9 mouse cellular contexts compared by ENCODE assay signal in the genomic region with DNA sequence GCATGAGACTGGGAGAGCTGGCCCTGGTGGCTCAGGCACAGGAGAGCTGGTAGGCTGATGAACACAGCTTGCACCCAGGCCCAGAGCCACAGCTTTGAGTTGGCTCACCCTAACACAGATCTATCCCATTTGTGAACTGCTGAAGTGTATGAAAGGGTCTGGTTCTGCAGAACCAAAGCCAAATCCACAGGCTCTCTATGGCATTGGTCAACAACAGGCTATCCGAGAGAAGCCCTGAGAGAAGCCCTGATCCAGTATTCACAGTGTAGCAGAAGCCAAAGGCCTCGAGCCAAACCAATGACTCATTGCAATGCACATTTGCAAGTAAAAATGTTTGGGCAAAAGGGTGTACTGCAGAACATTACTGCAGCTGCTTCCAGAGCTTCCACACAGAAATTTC. TPM values are rescaled to one million over a fixed set of nuclear protein-coding genes. Genes with fewer than 3 reads are reported as not detected.
A peak's percentile ranks its signal among the peaks of the same experiment; 100 is the strongest.
DNase-seq lines count a peak whose midpoint lies in the region; ATAC-seq lines count a peak whose summit lies in the region.
"Had no signal": no experiment of that assay in that cellular context is flagged by ENCODE, and none has a peak within 500 bp of the region (broad histone marks: within the 10 kb centered on the region; RNA-seq: fewer than 3 reads in every experiment).

No protein-coding gene starts in this region.

- DNase-seq in midbrain, embryonic 14.5 days, result peak; percentile 5
- no peak for DNase-seq in midbrain, embryonic 10.5 days (ENCODE audit: low spot score)
- DNase-seq in cerebellum, adult 8-10 months, result peak; percentile 38
- peak; percentile 48 to 68 for DNase-seq in gastrocnemius, postnatal 36 days
- DNase-seq in layer of hippocampus, postnatal 25 days (ENCODE audit: extremely low spot score in 1 of 2, low spot score in 1 of 2), result peak; percentile 27 to 31
- peak; percentile 75 to 80 for DNase-seq in right cerebral cortex, postnatal 10 days (ENCODE audit: low spot score in 2 of 2)
- DNase-seq in spleen, postnatal 36 days (ENCODE audit: low spot score in 2 of 2), result no peak

- H3K4me3 ChIP-seq in midbrain, embryonic 14.5 days (replicated peaks; ENCODE audit: low read depth, low read length), result no peak overlapping the region
- no peak overlapping the region for H3K4me3 ChIP-seq in midbrain, embryonic 10.5 days
- H3K4me3 ChIP-seq: heart, embryonic 15.5 days had no signal

- no peaks in the 10 kb centered on the region for H3K27me3 ChIP-seq in midbrain, embryonic 14.5 days (ENCODE audit: control insufficient read depth, insufficient read depth, low read length)
- no peaks in the 10 kb centered on the region for H3K27me3 ChIP-seq in midbrain, embryonic 10.5 days (ENCODE audit: low read depth, poor library complexity, severe bottlenecking)
- H3K27me3 ChIP-seq: heart, embryonic 15.5 days had no signal

- H3K9ac ChIP-seq in midbrain, embryonic 14.5 days (replicated peaks; ENCODE audit: low read length), result no peak overlapping the region
- H3K9ac ChIP-seq: heart, embryonic 15.5 days had no signal

- no peaks in the 10 kb centered on the region for H3K4me1 ChIP-seq in midbrain, embryonic 14.5 days (ENCODE audit: control insufficient read depth, insufficient read depth, low read length)
- H3K4me1 ChIP-seq in midbrain, embryonic 10.5 days, result no peaks in the 10 kb centered on the region
- H3K4me1 ChIP-seq: heart, embryonic 15.5 days had no signal

- no peaks in the 10 kb centered on the region for H3K36me3 ChIP-seq in midbrain, embryonic 14.5 days (ENCODE audit: control insufficient read depth, insufficient read depth, low read length)
- no peaks in the 10 kb centered on the region for H3K36me3 ChIP-seq in midbrain, embryonic 10.5 days
- H3K36me3 ChIP-seq: heart, embryonic 15.5 days had no signal

- H3K27ac ChIP-seq in midbrain, embryonic 14.5 days (replicated peaks; ENCODE audit: low read depth, low read length), result no peak overlapping the region
- H3K27ac ChIP-seq in midbrain, embryonic 10.5 days (replicated peaks), result no peak overlapping the region
- H3K27ac ChIP-seq: heart, embryonic 15.5 days had no signal

- 82% methylated on average over 2 of the region's 2 CpGs for WGBS in midbrain, embryonic 14.5 days
- WGBS in midbrain, embryonic 10.5 days, result 93% methylated on average over 2 of the region's 2 CpGs

- intact Hi-C loops in gastrocnemius, postnatal 36 days (cut with DNase I), result no loop called here

- H3K9me3 ChIP-seq in midbrain, embryonic 14.5 days (ENCODE audit: control insufficient read depth, low read length), result no peaks in the 10 kb centered on the region
- no peaks in the 10 kb centered on the region for H3K9me3 ChIP-seq in midbrain, embryonic 10.5 days (replicated peaks)
- H3K9me3 ChIP-seq: heart, embryonic 15.5 days had no signal

- ATAC-seq in midbrain, embryonic 14.5 days (ENCODE audit: low FRiP score, low TSS enrichment), result no peak
- ATAC-seq in megakaryocyte-erythroid progenitor cell, adult 5-6 weeks (replicated peaks; ENCODE audit: low FRiP score, low TSS enrichment, poor library complexity, severe bottlenecking), result no peak

- H3K4me2 ChIP-seq in midbrain, embryonic 14.5 days (ENCODE audit: low read length), result no peak overlapping the region
- H3K4me2 ChIP-seq: heart, embryonic 15.5 days had no signal

RNA-seq across cellular contexts. Expression of a gene that starts 45.3 kb away (rescaled TPM):
- polyA plus RNA-seq in midbrain, embryonic 14.5 days (2014; fragmentation: Nextera tagmentation; extraction: Ambion mirVana), result 33.3 and 37.1 TPM in 2 replicates
- polyA plus RNA-seq in midbrain, embryonic 10.5 days (2016; fragmentation: Nextera tagmentation; extraction: Ambion mirVana), result 24.2 and 27.1 TPM in 2 replicates
- total RNA-seq in gastrocnemius, postnatal 36 days (2021), result 10 to 100 TPM; 12.8 to 19.3 TPM
- 10 to 100 TPM; 29.4 to 29.6 TPM for total RNA-seq in layer of hippocampus, postnatal 25 days (2021)
- 62.2 and 76.6 TPM in 2 replicates for total RNA-seq in megakaryocyte-erythroid progenitor cell, adult 5-6 weeks (2014; fragmentation: Nextera tagmentation)
- total RNA-seq in megakaryocyte-erythroid progenitor cell, adult 5-6 weeks (2017), result 76.2 and 86.3 TPM in 2 replicates

Comparison
In these comparisons a context has a peak if more than half of its experiments do, and no peak if none do; other contexts are left out.
1. DNase-seq: peak in midbrain, embryonic 14.5 days (single experiment), cerebellum, adult 8-10 months (single experiment), gastrocnemius, postnatal 36 days (2 of 2), layer of hippocampus, postnatal 25 days (2 of 2) and right cerebral cortex, postnatal 10 days (2 of 2); none in midbrain, embryonic 10.5 days (single experiment) and spleen, postnatal 36 days (0 of 2).